Mouse (Mus musculus): ENCODE data around the gene Glis1. TPM values are rescaled to one million over a fixed set of nuclear protein-coding genes. Genes with fewer than 3 reads are reported as not detected.

Glis1 gene
- polyA plus RNA-seq, 1 experiment from 2014 or later: 0.75 TPM

DNA sequence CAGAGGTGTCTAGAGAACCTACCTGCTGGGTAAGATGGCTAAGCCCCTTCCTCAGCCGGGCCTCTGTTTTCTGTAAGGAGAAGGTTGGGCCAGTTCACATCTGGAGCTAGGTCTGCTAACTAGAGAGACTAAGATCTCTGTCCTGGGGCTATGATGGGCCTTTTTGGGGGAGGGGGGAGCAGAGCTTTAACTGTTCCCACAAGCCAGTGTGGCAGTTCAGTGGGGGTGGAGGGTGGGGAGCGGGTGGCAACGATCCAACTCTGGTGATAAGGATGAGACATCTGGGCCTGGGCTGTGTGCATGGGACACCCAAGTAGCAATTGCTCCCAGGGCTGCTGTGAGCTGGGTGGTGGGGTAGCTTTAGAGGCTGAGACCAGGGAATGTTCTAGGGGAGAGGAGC, 124.4 kb downstream of the Glis1 start:
- Histone ChIP-seq H3K4me2 (no peak overlapping the region), H3K4me1 (0 out of 2 replicates have a peak, but pooled peaks cover 11% of the 10 kb centered on the region), H3K9me3 (replicated peaks) (no peaks in the 10 kb centered on the region), H3K4me3 (no peak overlapping the region), H3K27me3 (no peaks in the 10 kb centered on the region), H3K36me3 (ENCODE audit: poor library complexity, severe bottlenecking) (no peaks in the 10 kb centered on the region), H3K9ac (no peak overlapping the region), H3K27ac (no peak overlapping the region)
- ATAC-seq: no peak
- 84% methylated on average over 3 of the region's 3 CpGs for WGBS

DNA sequence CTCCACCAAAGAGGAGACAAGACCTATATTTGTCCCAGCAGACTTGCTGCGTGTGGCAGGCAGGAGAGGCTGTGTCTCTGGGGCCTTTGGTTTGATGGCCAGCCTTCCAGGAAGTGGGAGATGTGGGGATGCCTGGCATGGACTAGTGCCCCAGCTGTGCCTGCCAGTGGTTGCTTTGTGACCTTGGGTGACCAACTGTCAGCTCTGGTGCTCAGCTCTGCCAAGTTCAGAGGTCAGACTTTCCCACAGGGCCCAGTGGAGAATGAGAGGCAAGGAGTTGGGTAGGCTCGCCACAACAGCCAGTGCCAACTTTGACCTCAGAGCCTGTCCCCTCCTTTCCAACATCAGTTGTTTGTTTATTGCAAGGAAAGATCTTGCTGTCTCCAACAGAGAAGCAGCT, 126.7 kb downstream of the Glis1 start:
- Histone ChIP-seq H3K4me3 (no peak overlapping the region), H3K27ac (no peak overlapping the region), H3K27me3 (no peaks in the 10 kb centered on the region), H3K4me2 (no peak overlapping the region), H3K9ac (no peak overlapping the region), H3K4me1 (0 out of 2 replicates have a peak, but pooled peaks cover 11% of the 10 kb centered on the region), H3K9me3 (replicated peaks) (no peaks in the 10 kb centered on the region), H3K36me3 (ENCODE audit: poor library complexity, severe bottlenecking) (no peaks in the 10 kb centered on the region)
- ATAC-seq: no peak
- 87% methylated on average over 2 of the region's 2 CpGs for WGBS

DNA sequence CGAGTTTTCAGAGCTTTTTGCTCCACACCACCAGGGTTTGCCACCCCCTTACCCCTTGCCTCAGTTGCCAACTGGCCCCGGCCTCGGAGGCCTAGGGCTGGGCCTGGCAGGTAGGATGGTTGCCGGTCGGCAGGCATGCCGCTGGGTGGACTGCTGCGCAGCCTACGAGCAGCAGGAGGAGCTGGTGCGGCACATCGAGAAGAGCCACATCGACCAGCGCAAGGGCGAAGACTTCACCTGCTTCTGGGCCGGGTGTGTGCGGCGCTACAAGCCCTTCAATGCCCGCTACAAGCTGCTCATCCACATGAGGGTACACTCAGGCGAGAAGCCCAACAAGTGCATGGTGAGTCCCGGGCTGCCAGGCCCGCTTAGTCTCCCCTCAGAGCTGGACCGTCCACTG, 133.8 kb downstream of the Glis1 start:
- Histone ChIP-seq H3K9me3 (replicated peaks) (no peaks in the 10 kb centered on the region), H3K36me3 (ENCODE audit: poor library complexity, severe bottlenecking) (no peaks in the 10 kb centered on the region), H3K4me3 (no peak overlapping the region), H3K9ac (no peak overlapping the region), H3K4me1 (peaks cover 14% of the 10 kb centered on the region), H3K27me3 (no peaks in the 10 kb centered on the region), H3K4me2 (no peak overlapping the region), H3K27ac (no peak overlapping the region)
- WGBS: 66% methylated on average over 21 of the region's 21 CpGs
- ATAC-seq: no peak

GRCm38 (mm10) chr4:107568881-107569443, 134.6 kb downstream of the Glis1 start:
- H3K27me3 ChIP-seq: no peaks in the 10 kb centered on the region

DNA sequence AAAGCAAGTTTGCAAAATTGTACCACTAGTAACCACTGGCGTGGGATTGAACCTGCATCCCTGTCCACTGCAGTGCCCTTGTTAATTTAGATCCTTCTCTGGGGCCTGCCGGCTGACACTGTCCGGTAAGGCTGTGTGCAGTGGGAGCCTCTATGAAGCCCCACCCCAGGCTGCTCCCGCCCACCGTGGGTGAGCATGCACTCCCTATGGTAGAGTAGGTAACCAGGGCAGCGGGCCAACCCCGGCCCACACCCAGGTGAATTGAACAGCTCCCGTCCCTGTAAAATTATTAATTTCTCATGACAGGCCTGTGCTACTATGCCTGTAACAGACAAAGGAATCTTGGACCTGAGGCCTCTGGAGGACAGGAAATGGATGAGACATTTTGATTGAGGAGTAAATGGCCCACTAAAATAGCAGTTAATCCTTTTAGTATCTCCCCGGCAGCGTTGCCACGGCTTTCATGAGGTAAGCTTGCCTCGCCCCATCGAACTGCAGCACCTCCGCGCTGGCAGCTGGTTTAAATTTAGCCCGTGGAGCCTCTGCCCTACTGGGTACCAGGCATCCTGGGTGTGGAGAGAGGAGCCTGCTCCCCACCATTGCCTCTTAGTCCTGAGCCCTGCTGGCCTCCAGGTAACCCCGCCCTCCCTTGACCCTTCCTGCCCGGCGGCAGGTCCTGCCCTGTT, 136.1 kb downstream of the Glis1 start:
- Histone ChIP-seq H3K4me2 (no peak overlapping the region), H3K9ac (no peak overlapping the region), H3K4me3 (no peak overlapping the region), H3K9me3 (replicated peaks) (no peaks in the 10 kb centered on the region), H3K36me3 (ENCODE audit: poor library complexity, severe bottlenecking) (no peaks in the 10 kb centered on the region), H3K27me3 (no peaks in the 10 kb centered on the region), H3K4me1 (peaks cover 14% of the 10 kb centered on the region), H3K27ac (no peak overlapping the region)
- no peak for ATAC-seq
- WGBS: 64% methylated on average over 19 of the region's 19 CpGs

More at GRCm38 (mm10) chr4:107568881-107569443, 134.6 kb downstream of the Glis1 start:
- Histone ChIP-seq H3K27ac (no peak overlapping the region), H3K9ac (no peak overlapping the region), H3K4me2 (no peak overlapping the region), H3K36me3 (ENCODE audit: poor library complexity, severe bottlenecking) (no peaks in the 10 kb centered on the region), H3K9me3 (replicated peaks) (no peaks in the 10 kb centered on the region), H3K4me1 (peaks cover 14% of the 10 kb centered on the region), H3K4me3 (no peak overlapping the region)
- no peak for ATAC-seq
- 39% methylated on average over 7 of the region's 7 CpGs for WGBS

GRCm38 (mm10) chr4:107575781-107576180, 141.4 kb downstream of the Glis1 start:
- WGBS: 76% methylated on average over 6 of the region's 6 CpGs

GRCm38 (mm10) chr4:107576742-107577141, 142.4 kb downstream of the Glis1 start:
- no peak overlapping the region for H3K27ac ChIP-seq
- no peak overlapping the region for H3K4me2 ChIP-seq
- WGBS: 54% methylated on average over 6 of the region's 6 CpGs
- no peak overlapping the region for H3K9ac ChIP-seq
- no peaks in the 10 kb centered on the region for H3K36me3 ChIP-seq (ENCODE audit: poor library complexity, severe bottlenecking)
- H3K9me3 ChIP-seq (replicated peaks): no peaks in the 10 kb centered on the region
- H3K4me3 ChIP-seq: no peak overlapping the region
- 0 out of 2 replicates have a peak, but pooled peaks cover 7% of the 10 kb centered on the region for H3K4me1 ChIP-seq
- no peaks in the 10 kb centered on the region for H3K27me3 ChIP-seq
- ATAC-seq: no peak

More at GRCm38 (mm10) chr4:107575781-107576180, 141.4 kb downstream of the Glis1 start:
- ATAC-seq: no peak
- Histone ChIP-seq H3K9me3 (replicated peaks) (no peaks in the 10 kb centered on the region), H3K4me1 (0 out of 2 replicates have a peak, but pooled peaks cover 7% of the 10 kb centered on the region), H3K9ac (no peak overlapping the region), H3K27ac (no peak overlapping the region), H3K4me3 (no peak overlapping the region), H3K27me3 (no peaks in the 10 kb centered on the region), H3K36me3 (ENCODE audit: poor library complexity, severe bottlenecking) (no peaks in the 10 kb centered on the region), H3K4me2 (no peak overlapping the region)

DNA sequence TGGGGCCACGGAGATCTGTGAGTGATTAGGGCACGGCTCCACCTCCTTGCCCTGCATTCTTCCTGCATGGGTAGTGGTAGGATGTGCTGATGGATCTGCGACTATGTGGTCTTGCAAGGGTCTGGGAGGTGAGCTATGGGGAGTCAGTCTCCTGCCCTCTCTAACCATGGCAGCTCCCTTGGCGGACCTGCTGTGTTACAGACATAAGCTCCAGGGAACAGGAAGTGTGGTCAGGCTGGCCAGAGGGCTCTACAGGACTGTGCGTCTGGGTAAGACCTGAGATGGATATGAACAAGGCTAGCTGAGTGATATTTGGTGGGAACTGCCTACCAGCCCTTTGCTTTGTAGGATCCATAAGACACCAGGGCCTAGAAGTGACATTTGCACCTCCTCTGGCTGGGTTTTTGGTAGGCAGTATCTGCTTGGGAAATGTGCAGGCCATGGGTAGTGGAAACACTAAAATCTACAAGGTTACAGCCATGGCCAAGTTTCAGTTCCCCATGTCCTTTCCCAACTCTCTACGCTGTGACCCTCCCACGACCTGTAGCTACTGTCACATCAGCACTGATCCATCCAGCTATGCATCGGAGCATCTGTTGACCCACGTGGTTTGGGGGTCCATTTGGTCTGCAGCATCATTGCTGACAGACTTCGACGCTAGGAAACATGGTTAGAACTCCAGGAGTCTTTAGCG, 142.9 kb downstream of the Glis1 start:
- Histone ChIP-seq H3K27ac (no peak overlapping the region), H3K36me3 (ENCODE audit: poor library complexity, severe bottlenecking) (no peaks in the 10 kb centered on the region), H3K9ac (no peak overlapping the region), H3K27me3 (no peaks in the 10 kb centered on the region), H3K4me3 (no peak overlapping the region), H3K4me2 (no peak overlapping the region), H3K4me1 (0 out of 2 replicates have a peak, but pooled peaks cover 7% of the 10 kb centered on the region), H3K9me3 (replicated peaks) (no peaks in the 10 kb centered on the region)
- 89% methylated on average over 12 of the region's 12 CpGs for WGBS
- no peak for ATAC-seq

DNA sequence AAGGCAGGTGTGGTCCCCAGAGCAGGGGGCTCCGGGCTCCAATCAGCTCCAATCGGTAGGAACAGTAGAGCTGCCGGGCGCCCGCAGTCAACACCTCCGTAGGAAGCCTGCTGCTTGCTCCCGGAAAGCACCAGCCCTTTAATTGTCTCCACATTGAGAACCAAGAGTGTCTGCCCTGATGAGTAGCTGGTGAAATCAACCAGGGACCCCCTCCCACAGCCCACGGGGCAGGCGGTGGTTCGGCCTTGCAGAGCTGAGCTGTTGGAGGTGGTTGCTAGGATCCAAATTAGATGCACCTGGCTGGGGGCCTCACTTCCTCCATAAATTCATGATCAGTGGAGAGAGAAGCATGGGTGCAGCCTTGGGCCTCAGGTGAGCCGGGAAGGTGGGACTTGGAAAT, 146.5 kb downstream of the Glis1 start:
- no peaks in the 10 kb centered on the region for H3K27me3 ChIP-seq
- 80% methylated on average over 11 of the region's 11 CpGs for WGBS
- H3K4me1 ChIP-seq: 0 out of 2 replicates have a peak, but pooled peaks cover 7% of the 10 kb centered on the region
- no peak overlapping the region for H3K27ac ChIP-seq
- no peaks in the 10 kb centered on the region for H3K36me3 ChIP-seq (ENCODE audit: poor library complexity, severe bottlenecking)
- H3K4me3 ChIP-seq: no peak overlapping the region
- no peak overlapping the region for H3K4me2 ChIP-seq
- H3K9me3 ChIP-seq (replicated peaks): no peaks in the 10 kb centered on the region
- no peak for ATAC-seq
- no peak overlapping the region for H3K9ac ChIP-seq

GRCm38 (mm10) chr4:107586391-107586790, 152.0 kb downstream of the Glis1 start:
- no peaks in the 10 kb centered on the region for H3K9me3 ChIP-seq (replicated peaks)
- H3K4me2 ChIP-seq: no peak overlapping the region
- no peak overlapping the region for H3K4me3 ChIP-seq
- ATAC-seq: no peak
- H3K27ac ChIP-seq: no peak overlapping the region
- peaks cover 6% of the 10 kb centered on the region; the same call in 1 of the 2 replicates for H3K4me1 ChIP-seq
- no peaks in the 10 kb centered on the region for H3K36me3 ChIP-seq (ENCODE audit: poor library complexity, severe bottlenecking)
- no peaks in the 10 kb centered on the region for H3K27me3 ChIP-seq
- H3K9ac ChIP-seq: no peak overlapping the region
- 74% methylated on average over 5 of the region's 5 CpGs for WGBS

DNA sequence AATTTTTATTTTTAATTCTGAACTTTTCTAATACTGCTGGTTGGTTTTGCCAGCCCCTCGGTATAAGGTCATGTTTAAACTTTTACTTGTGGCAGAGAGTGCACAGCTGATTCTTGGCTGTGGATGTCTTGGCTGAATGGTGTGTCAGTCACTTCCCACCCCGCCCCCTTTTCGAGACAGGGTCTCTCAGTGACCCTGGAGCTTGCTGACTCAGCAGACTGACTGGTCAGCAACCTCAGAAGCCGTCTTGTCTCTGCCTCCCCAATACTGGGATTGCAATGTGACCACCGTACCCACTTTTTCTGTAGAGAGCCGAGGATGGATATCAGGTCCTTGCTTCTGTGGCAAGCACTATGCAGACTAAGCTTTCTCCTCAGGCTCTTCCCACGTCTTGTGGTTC, 154.2 kb downstream of the Glis1 start:
- no peaks in the 10 kb centered on the region for H3K27me3 ChIP-seq
- 81% methylated on average over 7 of the region's 7 CpGs for WGBS
- peaks cover 6% of the 10 kb centered on the region; the same call in 1 of the 2 replicates for H3K4me1 ChIP-seq

DNA sequence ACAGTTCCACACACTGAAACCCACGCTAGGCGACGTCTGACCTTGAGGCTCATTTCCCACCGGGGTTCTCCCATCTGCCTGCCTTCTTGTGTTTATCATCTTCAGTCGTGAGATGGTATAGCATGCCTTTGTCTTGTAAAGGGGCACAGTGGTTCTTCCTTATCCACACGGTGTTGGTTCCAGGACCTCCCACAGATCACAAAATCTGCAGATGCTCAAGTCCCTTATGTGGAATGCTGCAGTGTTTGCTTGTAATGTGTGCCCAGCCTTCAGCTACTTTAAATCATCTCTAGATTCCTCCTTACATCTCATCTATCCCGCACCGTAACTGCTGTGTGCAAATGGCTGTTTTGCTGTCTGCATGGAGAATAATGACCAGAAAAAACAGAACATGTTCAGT, 154.7 kb downstream of the Glis1 start:
- no peak for ATAC-seq
- H3K4me3 ChIP-seq: no peak overlapping the region
- H3K27me3 ChIP-seq: no peaks in the 10 kb centered on the region
- H3K4me1 ChIP-seq: peaks cover 6% of the 10 kb centered on the region; the same call in 1 of the 2 replicates
- H3K27ac ChIP-seq: no peak overlapping the region
- H3K9me3 ChIP-seq (replicated peaks): no peaks in the 10 kb centered on the region
- H3K4me2 ChIP-seq: no peak overlapping the region
- H3K36me3 ChIP-seq (ENCODE audit: poor library complexity, severe bottlenecking): no peaks in the 10 kb centered on the region
- 93% methylated on average over 8 of the region's 8 CpGs for WGBS
- H3K9ac ChIP-seq: no peak overlapping the region

More for the DNA sequence above, 154.2 kb downstream of the Glis1 start:
- no peak overlapping the region for H3K9ac ChIP-seq
- no peak overlapping the region for H3K4me2 ChIP-seq
- no peak overlapping the region for H3K4me3 ChIP-seq
- H3K27ac ChIP-seq: no peak overlapping the region
- H3K36me3 ChIP-seq (ENCODE audit: poor library complexity, severe bottlenecking): no peaks in the 10 kb centered on the region
- no peak for ATAC-seq
- no peaks in the 10 kb centered on the region for H3K9me3 ChIP-seq (replicated peaks)
